Mouse (Mus musculus) cerebellum, adult 2 months (tissue): ENCODE data around the gene Ccdc36.

ENCODE experiments used
- CTCF ChIP-seq: fragments of 200-500 bp; IDR thresholded peaks from 2 replicates; pipeline ENCODE4 v1.5.1; 2011; ENCODE audit warnings: low read depth, mild to moderate bottlenecking, control low read depth, low read length, moderate library complexity, borderline replicate concordance; ENCODE audit not compliant: insufficient read depth
- POLR2A ChIP-seq: fragments of 200-500 bp; IDR thresholded peaks from 2 replicates; pipeline ENCODE4 v1.6.1; 2011; ENCODE audit warnings: low read length, control low read depth, borderline replicate concordance; ENCODE audit not compliant: insufficient read depth

DNA sequence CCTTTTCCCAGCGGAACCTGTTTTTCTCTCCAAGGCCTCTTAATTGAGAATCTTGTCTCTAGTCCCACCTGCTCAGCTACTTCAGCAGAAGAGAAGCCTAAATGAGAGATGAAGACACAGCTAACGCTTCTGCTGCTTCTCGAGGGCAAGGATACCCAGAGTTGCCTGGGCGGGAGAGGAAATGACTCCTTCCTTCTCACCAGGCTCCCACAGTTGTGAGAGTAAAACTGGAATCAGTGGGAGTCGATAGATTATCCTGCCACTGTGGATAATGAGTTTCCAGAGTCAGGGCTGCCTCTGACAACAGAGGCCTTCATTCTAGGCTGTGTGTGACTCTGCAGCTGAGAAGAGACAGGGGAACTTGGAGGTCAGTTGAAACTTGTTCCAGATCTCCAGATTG is 12.2 kb upstream of the Ccdc36 start:
- TF ChIP-seq CTCF: no peak
- no peak for TF ChIP-seq POLR2A
